Comparison of ENCODE assay signal across 8 mouse cellular contexts in genomic region chr13:56294908-56295307, GRCm38 (mm10). TPM values are rescaled to one million over a fixed set of nuclear protein-coding genes. Genes with fewer than 3 reads are reported as not detected.
DNase-seq lines count a peak whose midpoint lies in the region; ATAC-seq lines count a peak whose summit lies in the region.

No protein-coding gene starts in this region.

- H3K4me3 ChIP-seq in heart, embryonic 15.5 days, result 0 out of 2 replicates have a peak overlapping the region, but pooled peaks have one; percentile 49
- H3K4me3 ChIP-seq in heart, embryonic 12.5 days, result no peak overlapping the region
- peak overlapping the region; percentile 48; the same call in 1 of the 2 replicates for H3K4me3 ChIP-seq in hindbrain, embryonic 11.5 days (ENCODE audit: low read depth, low read length)
- peak overlapping the region; percentile 52 for H3K4me3 ChIP-seq in midbrain, embryonic 11.5 days (ENCODE audit: low read depth, low read length)

- H3K36me3 ChIP-seq in heart, embryonic 15.5 days, result no peaks in the 10 kb centered on the region
- H3K36me3 ChIP-seq in heart, embryonic 12.5 days, result no peaks in the 10 kb centered on the region
- no peaks in the 10 kb centered on the region for H3K36me3 ChIP-seq in hindbrain, embryonic 11.5 days (ENCODE audit: control insufficient read depth, insufficient read depth, low read length)
- H3K36me3 ChIP-seq in midbrain, embryonic 11.5 days (ENCODE audit: control insufficient read depth, insufficient read depth, low read length), result no peaks in the 10 kb centered on the region

- H3K27ac ChIP-seq in heart, embryonic 15.5 days, result no peak overlapping the region
- no peak overlapping the region for H3K27ac ChIP-seq in heart, embryonic 12.5 days (ENCODE audit: poor library complexity, severe bottlenecking)
- H3K27ac ChIP-seq in hindbrain, embryonic 11.5 days (ENCODE audit: low read depth, low read length), result no peak overlapping the region
- H3K27ac ChIP-seq in midbrain, embryonic 11.5 days (ENCODE audit: low read depth, low read length), result no peak overlapping the region

- ATAC-seq in heart, embryonic 15.5 days (replicated peaks; ENCODE audit: insufficient number of reproducible peaks, insufficient read depth, low FRiP score, low read depth), result no peak
- ATAC-seq in heart, embryonic 12.5 days (ENCODE audit: insufficient number of reproducible peaks, low FRiP score), result no peak
- no peak for ATAC-seq in hindbrain, embryonic 11.5 days (ENCODE audit: low FRiP score)
- no peak for ATAC-seq in midbrain, embryonic 11.5 days (ENCODE audit: low FRiP score)

- H3K27me3 ChIP-seq in heart, embryonic 15.5 days, result peaks cover 94% of the 10 kb centered on the region
- peaks cover 100% of the 10 kb centered on the region for H3K27me3 ChIP-seq in heart, embryonic 12.5 days (replicated peaks)
- peaks cover 50% of the 10 kb centered on the region for H3K27me3 ChIP-seq in hindbrain, embryonic 11.5 days (ENCODE audit: control insufficient read depth, insufficient read depth, low read length)
- peaks cover 56% of the 10 kb centered on the region for H3K27me3 ChIP-seq in midbrain, embryonic 11.5 days (ENCODE audit: control insufficient read depth, insufficient read depth, low read length)

- DNase-seq in embryo, embryonic 10 days (ENCODE audit: low spot score), result peak; percentile 27
- peak; percentile 35 for DNase-seq in hindbrain, embryonic 11.5 days (ENCODE audit: low spot score)
- DNase-seq in midbrain, embryonic 11.5 days (ENCODE audit: low spot score, missing footprints), result peak; percentile 93
- no peak for DNase-seq in spleen, postnatal 4 days (ENCODE audit: low spot score in 2 of 2)
- DNase-seq in urinary bladder, adult 18-20 months (ENCODE audit: low spot score in 2 of 2), result no peak
- no peak for DNase-seq in testis, postnatal 14 days (ENCODE audit: low spot score)

- peaks cover 12% of the 10 kb centered on the region for H3K4me1 ChIP-seq in heart, embryonic 15.5 days (replicated peaks)
- peaks cover 18% of the 10 kb centered on the region for H3K4me1 ChIP-seq in heart, embryonic 12.5 days (replicated peaks)
- peaks cover 6% of the 10 kb centered on the region; the same call in 1 of the 2 replicates for H3K4me1 ChIP-seq in hindbrain, embryonic 11.5 days (replicated peaks; ENCODE audit: control insufficient read depth, insufficient read depth, low read length)
- peaks cover 14% of the 10 kb centered on the region for H3K4me1 ChIP-seq in midbrain, embryonic 11.5 days (ENCODE audit: control insufficient read depth, insufficient read depth, low read length)

- 10% methylated on average over 10 of the region's 10 CpGs for WGBS in heart, embryonic 15.5 days
- 6% methylated on average over 10 of the region's 10 CpGs for WGBS in heart, embryonic 12.5 days
- 2% methylated on average over 10 of the region's 10 CpGs for WGBS in hindbrain, embryonic 11.5 days
- 2% methylated on average over 10 of the region's 10 CpGs for WGBS in midbrain, embryonic 11.5 days

- no peak overlapping the region for H3K4me2 ChIP-seq in heart, embryonic 15.5 days
- no peak overlapping the region for H3K4me2 ChIP-seq in heart, embryonic 12.5 days
- H3K4me2 ChIP-seq in hindbrain, embryonic 11.5 days (replicated peaks; ENCODE audit: low read depth, low read length), result peak overlapping the region; percentile 86
- H3K4me2 ChIP-seq in midbrain, embryonic 11.5 days, result peak overlapping the region; percentile 78

- no peaks in the 10 kb centered on the region for H3K9me3 ChIP-seq in heart, embryonic 15.5 days (replicated peaks)
- peaks cover 10% of the 10 kb centered on the region for H3K9me3 ChIP-seq in heart, embryonic 12.5 days (replicated peaks)
- 0 out of 2 replicates have a peak, but pooled peaks cover 3% of the 10 kb centered on the region for H3K9me3 ChIP-seq in hindbrain, embryonic 11.5 days (ENCODE audit: control insufficient read depth, low read length)
- no peaks in the 10 kb centered on the region for H3K9me3 ChIP-seq in midbrain, embryonic 11.5 days (ENCODE audit: control insufficient read depth, low read length)

- no peak overlapping the region for H3K9ac ChIP-seq in heart, embryonic 15.5 days
- H3K9ac ChIP-seq in heart, embryonic 12.5 days, result no peak overlapping the region
- no peak overlapping the region for H3K9ac ChIP-seq in hindbrain, embryonic 11.5 days (ENCODE audit: low read depth, low read length)
- no peak overlapping the region for H3K9ac ChIP-seq in midbrain, embryonic 11.5 days (ENCODE audit: low read length)

RNA-seq across cellular contexts. Expression of gene Cxcl14, which starts 1.4 kb away (rescaled TPM):
- polyA plus RNA-seq in heart, embryonic 15.5 days (2015; fragmentation: Nextera tagmentation; extraction: Ambion mirVana), result 1.0 and 2.1 TPM in 2 replicates
- 1.4 and 1.6 TPM in 2 replicates for polyA plus RNA-seq in heart, embryonic 12.5 days (2016; fragmentation: Nextera tagmentation; extraction: Ambion mirVana)
- 19.3 and 23.4 TPM in 2 replicates for polyA plus RNA-seq in hindbrain, embryonic 11.5 days (2014; fragmentation: Nextera tagmentation; extraction: Ambion mirVana)
- 9.2 and 9.3 TPM in 2 replicates for polyA plus RNA-seq in midbrain, embryonic 11.5 days (2014; fragmentation: Nextera tagmentation; extraction: Ambion mirVana)

RNA-seq across cellular contexts. Expression of gene Neurog1, which starts 42.9 kb away (rescaled TPM):
- polyA plus RNA-seq in heart, embryonic 15.5 days (2015; fragmentation: Nextera tagmentation; extraction: Ambion mirVana), result not detected in 2 replicates
- not detected in 2 replicates for polyA plus RNA-seq in heart, embryonic 12.5 days (2016; fragmentation: Nextera tagmentation; extraction: Ambion mirVana)
- polyA plus RNA-seq in hindbrain, embryonic 11.5 days (2014; fragmentation: Nextera tagmentation; extraction: Ambion mirVana), result 30.6 and 37.4 TPM in 2 replicates
- 35.6 and 42.1 TPM in 2 replicates for polyA plus RNA-seq in midbrain, embryonic 11.5 days (2014; fragmentation: Nextera tagmentation; extraction: Ambion mirVana)

Comparison
In these comparisons a context has a peak if more than half of its experiments do, and no peak if none do; other contexts are left out.
1. H3K4me2 ChIP-seq: peak in hindbrain, embryonic 11.5 days (single experiment) and midbrain, embryonic 11.5 days (single experiment); none in heart, embryonic 15.5 days (single experiment) and heart, embryonic 12.5 days (single experiment).
2. DNase-seq: peak in embryo, embryonic 10 days (single experiment), hindbrain, embryonic 11.5 days (single experiment) and midbrain, embryonic 11.5 days (single experiment); none in spleen, postnatal 4 days (0 of 2), urinary bladder, adult 18-20 months (0 of 2) and testis, postnatal 14 days (single experiment).
3. RNA of gene Neurog1, which starts 42.9 kb away (polyA plus RNA-seq): 35.6 to 42.1 TPM in midbrain, embryonic 11.5 days and 30.6 to 37.4 TPM in hindbrain, embryonic 11.5 days; not detected in heart, embryonic 15.5 days and not detected in heart, embryonic 12.5 days; every median in the first group is over 10 times any median in the second.